Mouse (Mus musculus) thymus, adult 2 months (tissue): Measurements from ENCODE around the gene Rab6a.

Experiments used
- CTCF ChIP-seq: fragments of 200-500 bp; IDR thresholded peaks from 2 replicates; pipeline ENCODE4 v1.5.1; 2012; ENCODE audit warnings: mild to moderate bottlenecking, control low read depth, low read length, moderate library complexity, borderline replicate concordance; ENCODE audit not compliant: control insufficient read depth, poor library complexity, insufficient read depth; ENCODE audit errors: extremely low read depth
- POLR2A ChIP-seq: fragments of 200-500 bp; IDR thresholded peaks from 2 replicates; pipeline ENCODE4 v1.6.1; 2012; ENCODE audit warnings: mild to moderate bottlenecking, low read length, control low read depth, moderate library complexity; ENCODE audit not compliant: control insufficient read depth, poor library complexity, insufficient read depth; ENCODE audit errors: extremely low read depth

DNA sequence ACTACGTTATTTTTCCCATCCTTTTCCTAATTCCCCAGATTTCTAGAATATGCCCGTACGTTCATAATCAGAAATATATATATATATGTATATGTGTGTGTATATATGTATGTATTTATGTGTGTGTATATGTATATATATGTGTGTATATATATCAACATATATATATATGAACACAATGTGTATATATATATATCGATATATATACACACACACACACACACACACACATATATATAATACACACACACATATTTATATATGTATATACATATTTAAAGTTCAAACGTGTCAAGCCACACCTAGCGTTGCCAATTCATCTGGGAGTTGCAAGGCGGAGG, 16.7 kb upstream of the Rab6a start:
- TF ChIP-seq CTCF (no peak), POLR2A (no peak)
